ENCODE assay signal across 14 mouse cellular contexts in the genomic region with DNA sequence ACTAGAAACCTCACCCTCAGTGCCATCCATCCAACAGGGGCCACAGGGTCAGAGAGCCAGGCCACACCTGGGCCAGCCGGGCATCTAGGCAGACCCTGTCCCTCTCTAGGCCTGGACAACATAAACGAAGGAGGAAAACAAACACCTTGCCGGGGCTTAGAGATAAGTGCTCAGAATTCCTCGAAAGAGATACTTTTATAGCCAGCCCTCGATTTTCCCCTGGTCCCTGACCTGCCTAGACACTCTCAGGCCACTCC. TPM values are rescaled to one million over a fixed set of nuclear protein-coding genes. Genes with fewer than 3 reads are reported as not detected.
DNase-seq lines count a peak whose midpoint lies in the region; ATAC-seq lines count a peak whose summit lies in the region.
"Had no signal": no experiment of that assay in that cellular context is flagged by ENCODE, and none has a peak within 500 bp of the region (broad histone marks: within the 10 kb centered on the region; RNA-seq: fewer than 3 reads in every experiment).

No protein-coding gene starts in this region.

- peaks cover 88% of the 10 kb centered on the region for H3K4me1 ChIP-seq in forebrain, embryonic 13.5 days
- H3K4me1 ChIP-seq in hindbrain, embryonic 14.5 days (replicated peaks; ENCODE audit: control insufficient read depth, insufficient read depth, low read length), result peaks cover 69% of the 10 kb centered on the region
- peaks cover 81% of the 10 kb centered on the region for H3K4me1 ChIP-seq in midbrain, embryonic 15.5 days

- no peaks in the 10 kb centered on the region for H3K36me3 ChIP-seq in forebrain, embryonic 13.5 days (ENCODE audit: poor library complexity, severe bottlenecking)
- H3K36me3 ChIP-seq in hindbrain, embryonic 14.5 days (replicated peaks; ENCODE audit: control insufficient read depth, insufficient read depth), result no peaks in the 10 kb centered on the region
- H3K36me3 ChIP-seq in midbrain, embryonic 15.5 days (replicated peaks), result no peaks in the 10 kb centered on the region
- H3K36me3 ChIP-seq: embryonic facial prominence, embryonic 12.5 days; G1E had no signal

- H3K9ac ChIP-seq in forebrain, embryonic 13.5 days, result peak overlapping the region; percentile 90
- peak overlapping the region; percentile 90 for H3K9ac ChIP-seq in hindbrain, embryonic 14.5 days
- H3K9ac ChIP-seq in midbrain, embryonic 15.5 days, result peak overlapping the region; percentile 39
- H3K9ac ChIP-seq: embryonic facial prominence, embryonic 12.5 days; liver, postnatal 0 days had no signal

- peak overlapping the region; percentile 68 for H3K4me3 ChIP-seq in forebrain, embryonic 13.5 days
- H3K4me3 ChIP-seq in hindbrain, embryonic 14.5 days (replicated peaks; ENCODE audit: low read length), result peak overlapping the region; percentile 61
- peak overlapping the region; percentile 77 for H3K4me3 ChIP-seq in midbrain, embryonic 15.5 days
- H3K4me3 ChIP-seq: embryonic facial prominence, embryonic 12.5 days; gastrocnemius, adult 2 months had no signal

- 29% methylated on average over 5 of the region's 5 CpGs for WGBS in forebrain, embryonic 13.5 days
- 44% methylated on average over 5 of the region's 5 CpGs for WGBS in hindbrain, embryonic 14.5 days
- 32% methylated on average over 5 of the region's 5 CpGs for WGBS in midbrain, embryonic 15.5 days

- peak overlapping the region; percentile 97 for H3K27ac ChIP-seq in forebrain, embryonic 13.5 days
- 0 out of 2 replicates have a peak overlapping the region, but pooled peaks have one; percentile 66 for H3K27ac ChIP-seq in hindbrain, embryonic 14.5 days
- H3K27ac ChIP-seq in midbrain, embryonic 15.5 days, result peak overlapping the region; percentile 96
- H3K27ac ChIP-seq: embryonic facial prominence, embryonic 12.5 days; gastrocnemius, adult 2 months had no signal

- DNase-seq in brain, adult 2 months (ENCODE audit: low read depth, low spot score), result peak; percentile 10
- no peak for DNase-seq in hindbrain, embryonic 14.5 days (ENCODE audit: low spot score)
- DNase-seq in adrenal gland, postnatal 14 days, result no peak
- DNase-seq in layer of hippocampus, adult 18-20 months (ENCODE audit: low spot score in 2 of 2), result no peak
- DNase-seq: adrenal gland, postnatal 10 days; gastrocnemius, adult 2 months; heart, adult 11 months; liver, postnatal 0 days; lung, postnatal 4 days had no signal

- H3K4me2 ChIP-seq in forebrain, embryonic 13.5 days, result peak overlapping the region; percentile 79
- peak overlapping the region; percentile 66 for H3K4me2 ChIP-seq in hindbrain, embryonic 14.5 days (replicated peaks)
- peak overlapping the region; percentile 85 for H3K4me2 ChIP-seq in midbrain, embryonic 15.5 days
- H3K4me2 ChIP-seq: embryonic facial prominence, embryonic 12.5 days had no signal

- no peak for ATAC-seq in forebrain, embryonic 13.5 days
- ATAC-seq in hindbrain, embryonic 14.5 days (ENCODE audit: low FRiP score), result no peak
- no peak for ATAC-seq in midbrain, embryonic 15.5 days (replicated peaks)
- ATAC-seq in activated CD4-positive, CD25-positive, alpha-beta regulatory T cell, adult 4 months, result no peak
- ATAC-seq: liver, postnatal 0 days had no signal

- no peaks in the 10 kb centered on the region for H3K9me3 ChIP-seq in forebrain, embryonic 13.5 days (replicated peaks)
- no peaks in the 10 kb centered on the region for H3K9me3 ChIP-seq in hindbrain, embryonic 14.5 days (ENCODE audit: control insufficient read depth, low read length)
- no peaks in the 10 kb centered on the region for H3K9me3 ChIP-seq in midbrain, embryonic 15.5 days
- H3K9me3 ChIP-seq: embryonic facial prominence, embryonic 12.5 days; G1E had no signal

- H3K27me3 ChIP-seq in forebrain, embryonic 13.5 days, result no peaks in the 10 kb centered on the region
- no peaks in the 10 kb centered on the region for H3K27me3 ChIP-seq in hindbrain, embryonic 14.5 days (ENCODE audit: control insufficient read depth, insufficient read depth, low read length)
- no peaks in the 10 kb centered on the region for H3K27me3 ChIP-seq in midbrain, embryonic 15.5 days (replicated peaks)

RNA-seq across cellular contexts. Expression of a gene that starts 4.0 kb away (rescaled TPM):
- 5.6 and 6.4 TPM in 2 replicates for polyA plus RNA-seq in forebrain, embryonic 13.5 days (2015; fragmentation: Nextera tagmentation; extraction: Ambion mirVana)
- 9.1 and 11.8 TPM in 2 replicates for polyA plus RNA-seq in hindbrain, embryonic 14.5 days (2014; fragmentation: Nextera tagmentation; extraction: Ambion mirVana)
- 13.2 and 13.9 TPM in 2 replicates for polyA plus RNA-seq in midbrain, embryonic 15.5 days (2015; fragmentation: Nextera tagmentation; extraction: Ambion mirVana)
- 9.2 and 10.1 TPM in 2 replicates for total RNA-seq in adrenal gland, postnatal 14 days (2021)
- 100 to 1,000 TPM; 218 to 221 TPM for total RNA-seq in layer of hippocampus, adult 18-20 months (2021)
- not detected for polyA plus RNA-seq in activated CD4-positive, CD25-positive, alpha-beta regulatory T cell, adult 4 months (2017; shearing (Covaris generic))

RNA-seq across cellular contexts. Expression of a gene that starts 57.5 kb away (rescaled TPM):
- 3.5 and 3.9 TPM in 2 replicates for polyA plus RNA-seq in forebrain, embryonic 13.5 days (2015; fragmentation: Nextera tagmentation; extraction: Ambion mirVana)
- 1.8 and 2.6 TPM in 2 replicates for polyA plus RNA-seq in hindbrain, embryonic 14.5 days (2014; fragmentation: Nextera tagmentation; extraction: Ambion mirVana)
- 1.9 and 2.5 TPM in 2 replicates for polyA plus RNA-seq in midbrain, embryonic 15.5 days (2015; fragmentation: Nextera tagmentation; extraction: Ambion mirVana)
- 6.3 and 6.4 TPM in 2 replicates for total RNA-seq in adrenal gland, postnatal 14 days (2021)
- 10 to 100 TPM; 46.1 to 48.8 TPM for total RNA-seq in layer of hippocampus, adult 18-20 months (2021)
- polyA plus RNA-seq in activated CD4-positive, CD25-positive, alpha-beta regulatory T cell, adult 4 months (2017; shearing (Covaris generic)), result under 1 TPM; 0.40 to 0.61 TPM

Comparison
In these comparisons a context has a peak if more than half of its experiments do, and no peak if none do; other contexts are left out.
1. H3K9ac ChIP-seq: peak in every context shown above with its lines; median percentile 90 in forebrain, embryonic 13.5 days; 90 in hindbrain, embryonic 14.5 days; 39 in midbrain, embryonic 15.5 days.